Mouse (Mus musculus) liver, embryonic 14.5 days (tissue): ENCODE measurements around the gene Phldb1.

ENCODE experiments used
- CTCF ChIP-seq: IDR thresholded peaks from 2 replicates; pipeline ENCODE4 v1.5.1; 2016; ENCODE audit warnings: antibody characterized with exemption, low read depth, control low read depth
- EP300 ChIP-seq: IDR thresholded peaks from 2 replicates; pipeline ENCODE4 v1.6.1; 2016; ENCODE audit warnings: antibody characterized with exemption, low read depth

DNA sequence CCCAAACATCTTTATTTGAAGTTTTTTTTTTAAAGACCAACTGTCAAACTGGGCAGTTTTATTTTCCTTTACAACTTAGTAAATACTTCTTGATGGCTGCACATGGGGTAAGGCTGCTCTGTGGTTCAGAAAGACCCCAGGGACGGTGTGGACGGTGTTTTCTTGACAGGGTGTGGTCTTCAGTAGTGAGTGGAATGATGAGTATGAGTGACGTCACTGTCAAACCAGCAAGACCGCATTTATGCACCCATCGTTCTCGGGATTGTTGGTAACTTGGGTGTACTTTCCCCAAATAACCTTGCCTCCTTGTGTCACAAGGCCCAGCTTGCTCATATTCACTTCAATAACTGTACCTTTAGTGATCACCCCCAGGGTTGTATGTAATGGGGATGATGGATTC lies 71.3 kb downstream of the Phldb1 start:
- no peak for TF ChIP-seq CTCF
- TF ChIP-seq EP300, result no peak
